Mouse (Mus musculus): Measurements from ENCODE around the gene Sc5d.

DNA sequence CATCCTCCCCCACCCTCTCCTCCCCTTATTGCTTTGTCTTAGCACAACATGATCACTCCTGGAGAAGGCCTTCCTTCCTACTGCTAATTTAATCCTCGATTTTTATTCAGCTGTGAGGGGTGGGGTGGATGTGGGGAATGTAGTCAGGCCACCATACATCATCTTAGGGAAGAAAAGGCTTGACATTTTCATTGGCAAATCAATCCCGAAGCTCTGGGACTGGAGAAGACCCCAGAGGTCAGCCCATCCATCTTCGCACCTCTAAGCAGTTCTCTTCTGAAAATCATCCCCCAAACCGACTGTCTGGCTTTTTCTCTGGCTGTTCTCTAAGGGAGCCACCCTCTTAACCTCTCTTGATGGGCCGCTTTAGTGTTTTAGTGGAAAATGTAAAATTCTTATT is 32.9 kb downstream of the Sc5d start:
- no peak for TF ChIP-seq CTCF (IDR thresholded peaks at IDR 0.05; ENCODE audit: insufficient read depth, low read depth, low read length)
- no peak for TF ChIP-seq POLR2A (IDR thresholded peaks at IDR 0.05; ENCODE audit: insufficient read depth, low read depth, low read length)
